Mouse (Mus musculus) forebrain, embryonic 16.5 days (tissue): ENCODE measurements at regions not wholly inside any gene's neighbourhood (a gene's known extent, or its start where the extent isn't known, plus 50 kb on each side); places are given as distances from the start of the nearest gene placed in this dataset.

Experiments
- ATAC-seq: fragments of 200-750 bp; cut with Nextera tagmentation; 2 replicates; pipeline ENCODE4 v1.8.0; 2017; ENCODE audit warnings: mild to moderate bottlenecking, moderate library complexity
- H3K27ac ChIP-seq: fragments of 300-500 bp; sonication (generic); 2 replicates; pipeline ENCODE4 v1.5.1; 2014; ENCODE audit warnings: low read length, control low read depth
- H3K27me3 ChIP-seq: fragments of 300-500 bp; sonication (generic); replicated peaks from 2 replicates; pipeline ENCODE4 v1.6.1; 2014; ENCODE audit warnings: low read length; ENCODE audit not compliant: control insufficient read depth, insufficient read depth
- H3K36me3 ChIP-seq: fragments of 300-500 bp; sonication (generic); 2 replicates; pipeline ENCODE4 v1.6.1; 2014; ENCODE audit not compliant: control insufficient read depth, insufficient read depth
- H3K4me1 ChIP-seq: fragments of 300-500 bp; sonication (generic); replicated peaks from 2 replicates; pipeline ENCODE4 v1.6.1; 2014; ENCODE audit warnings: low read length; ENCODE audit not compliant: control insufficient read depth, insufficient read depth
- H3K4me2 ChIP-seq: fragments of 300-500 bp; sonication (generic); 2 replicates; pipeline ENCODE4 v1.6.1; 2014; ENCODE audit warnings: mild to moderate bottlenecking, low read length, control low read depth
- H3K4me3 ChIP-seq: fragments of 300-500 bp; sonication (generic); replicated peaks from 2 replicates; pipeline ENCODE4 v1.5.1; 2014; ENCODE audit warnings: mild to moderate bottlenecking, low read length, control low read depth
- H3K9ac ChIP-seq: fragments of 300-500 bp; sonication (generic); replicated peaks from 2 replicates; pipeline ENCODE4 v1.6.1; 2014; ENCODE audit warnings: low read depth, low read length, control low read depth
- H3K9me3 ChIP-seq: fragments of 300-500 bp; sonication (generic); 2 replicates; pipeline ENCODE4 v1.6.1; 2016; ENCODE audit warnings: low read length; ENCODE audit not compliant: control insufficient read depth
- WGBS: fragments of 180-500 bp; shearing (Covaris S2); extraction: QIAGEN DNeasy Blood & Tissue Kit; methylation state at CpG from one replicate; pipeline ENCODE4 v1.1.7; 2014; 5-methylcytosine and 5-hydroxymethylcytosine counted together

- ATAC-seq, result no peak
- no peaks in the 10 kb centered on the region for H3K4me1 ChIP-seq
- no peak overlapping the region for H3K9ac ChIP-seq
- no peaks in the 10 kb centered on the region for H3K9me3 ChIP-seq
- H3K27ac ChIP-seq, result no peak overlapping the region
- H3K36me3 ChIP-seq, result no peaks in the 10 kb centered on the region
- H3K27me3 ChIP-seq, result no peaks in the 10 kb centered on the region
- no peak overlapping the region for H3K4me2 ChIP-seq
- no peak overlapping the region for H3K4me3 ChIP-seq
- 12% methylated on average over 3 of the region's 3 CpGs for WGBS
These were observed 1633.5 kb upstream of the Gm6569 start for GRCm38 (mm10) chr15:72200861-72201260.

DNA sequence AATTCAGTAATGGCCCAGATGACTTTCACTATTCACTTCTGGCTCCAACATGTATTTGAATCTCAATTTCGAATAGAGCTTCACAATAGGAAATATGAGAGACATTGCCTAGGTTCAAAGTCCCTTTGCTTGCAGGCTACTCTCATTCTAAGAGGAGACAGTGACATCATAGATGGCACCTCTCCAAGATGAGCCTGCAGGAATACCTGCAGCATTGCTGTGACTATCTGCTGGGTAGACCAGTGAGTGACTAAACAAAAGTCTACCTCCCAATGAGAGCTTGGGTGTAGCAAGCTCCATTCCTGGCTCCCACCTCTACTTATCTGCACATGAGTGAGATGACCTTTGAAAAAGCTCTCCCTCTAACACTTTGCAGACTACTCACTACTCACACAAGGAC, 1632.6 kb upstream of the Gm6569 start:
- 64% methylated on average over 1 of the region's 1 CpGs for WGBS
- Histone ChIP-seq H3K27me3 (no peaks in the 10 kb centered on the region), H3K9me3 (no peaks in the 10 kb centered on the region), H3K27ac (no peak overlapping the region), H3K4me1 (no peaks in the 10 kb centered on the region; the same call in 1 of the 2 replicates), H3K36me3 (no peaks in the 10 kb centered on the region), H3K4me2 (no peak overlapping the region), H3K4me3 (no peak overlapping the region), H3K9ac (no peak overlapping the region)
- ATAC-seq, result no peak

GRCm38 (mm10) chr15:72205240-72205799, 1629.0 kb upstream of the Gm6569 start:
- Histone ChIP-seq H3K27ac (no peak overlapping the region), H3K4me3 (no peak overlapping the region), H3K4me1 (no peaks in the 10 kb centered on the region; the same call in 1 of the 2 replicates), H3K36me3 (no peaks in the 10 kb centered on the region), H3K9ac (no peak overlapping the region), H3K27me3 (no peaks in the 10 kb centered on the region), H3K9me3 (no peaks in the 10 kb centered on the region), H3K4me2 (no peak overlapping the region)
- 46% methylated on average over 8 of the region's 8 CpGs for WGBS
- ATAC-seq, result peak; percentile 39; the same call in 1 of the 2 replicates

- Histone ChIP-seq H3K27ac (no peak overlapping the region), H3K4me2 (no peak overlapping the region)
- WGBS, result 10% methylated on average over 9 of the region's 9 CpGs
These were observed 1628.4 kb upstream of the Gm6569 start for GRCm38 (mm10) chr15:72205950-72206349.

GRCm38 (mm10) chr15:72207589-72207988, 1626.8 kb upstream of the Gm6569 start:
- no peak overlapping the region for H3K4me2 ChIP-seq
- H3K9me3 ChIP-seq, result no peaks in the 10 kb centered on the region
- no peak overlapping the region for H3K4me3 ChIP-seq
- H3K27ac ChIP-seq, result no peak overlapping the region
- no peak overlapping the region for H3K9ac ChIP-seq
- H3K36me3 ChIP-seq, result no peaks in the 10 kb centered on the region
- WGBS, result 87% methylated on average over 4 of the region's 4 CpGs
- H3K27me3 ChIP-seq, result no peaks in the 10 kb centered on the region
- no peaks in the 10 kb centered on the region; the same call in 1 of the 2 replicates for H3K4me1 ChIP-seq
- no peak for ATAC-seq

More at GRCm38 (mm10) chr15:72205950-72206349, 1628.4 kb upstream of the Gm6569 start:
- H3K9ac ChIP-seq, result no peak overlapping the region
- no peaks in the 10 kb centered on the region for H3K27me3 ChIP-seq
- H3K4me3 ChIP-seq, result no peak overlapping the region
- no peaks in the 10 kb centered on the region for H3K36me3 ChIP-seq
- peak; percentile 95 for ATAC-seq
- H3K4me1 ChIP-seq, result no peaks in the 10 kb centered on the region; the same call in 1 of the 2 replicates
- no peaks in the 10 kb centered on the region for H3K9me3 ChIP-seq

DNA sequence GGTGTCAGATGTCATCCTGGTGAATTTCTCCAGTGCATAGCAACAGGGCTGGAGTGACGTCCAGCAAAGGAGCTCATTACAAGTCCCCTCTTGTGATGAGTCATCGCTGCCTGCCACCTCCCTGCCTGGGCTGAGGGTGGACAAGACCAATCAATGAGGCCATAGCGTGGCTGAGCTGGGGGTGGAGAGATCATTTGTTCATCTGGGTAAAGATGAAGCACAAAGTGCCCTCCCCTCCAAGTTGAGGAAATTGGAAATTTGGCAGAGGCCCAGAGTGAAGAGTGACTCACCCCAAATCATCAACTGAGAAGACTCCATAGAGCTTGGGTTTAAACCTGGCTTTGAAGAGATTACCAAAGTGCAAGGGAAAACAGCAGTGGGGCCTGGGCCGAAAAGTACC, 1626.3 kb upstream of the Gm6569 start:
- H3K36me3 ChIP-seq, result no peaks in the 10 kb centered on the region
- 59% methylated on average over 4 of the region's 4 CpGs for WGBS
- ATAC-seq, result no peak
- no peaks in the 10 kb centered on the region for H3K9me3 ChIP-seq
- no peaks in the 10 kb centered on the region for H3K27me3 ChIP-seq
- H3K4me3 ChIP-seq, result no peak overlapping the region
- no peak overlapping the region for H3K4me2 ChIP-seq
- H3K27ac ChIP-seq, result no peak overlapping the region
- no peaks in the 10 kb centered on the region; the same call in 1 of the 2 replicates for H3K4me1 ChIP-seq
- H3K9ac ChIP-seq, result no peak overlapping the region

DNA sequence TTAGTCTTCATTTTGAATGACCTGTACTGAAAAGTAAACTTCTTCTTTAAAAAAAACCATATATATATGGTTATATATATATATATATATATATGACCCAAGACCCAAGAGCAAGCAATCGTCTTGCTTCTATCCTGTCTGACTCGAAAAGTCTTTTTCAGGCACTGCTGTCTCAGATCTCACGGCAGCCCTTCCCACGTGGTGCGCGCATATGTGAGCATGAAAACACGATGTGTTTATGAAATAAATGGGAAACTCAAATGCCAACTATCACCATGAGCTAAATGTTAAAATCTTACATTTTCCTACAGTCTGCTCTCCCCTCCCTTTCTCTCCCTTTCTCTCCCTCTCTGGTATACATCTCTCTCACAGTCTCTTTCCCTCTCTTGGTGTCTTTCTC, 1625.4 kb upstream of the Gm6569 start:
- no peaks in the 10 kb centered on the region for H3K27me3 ChIP-seq
- no peaks in the 10 kb centered on the region; the same call in 1 of the 2 replicates for H3K4me1 ChIP-seq
- H3K27ac ChIP-seq, result no peak overlapping the region
- H3K9me3 ChIP-seq, result no peaks in the 10 kb centered on the region
- H3K4me2 ChIP-seq, result no peak overlapping the region
- no peak overlapping the region for H3K9ac ChIP-seq
- H3K4me3 ChIP-seq, result no peak overlapping the region
- ATAC-seq, result peak; percentile 21; the same call in 1 of the 2 replicates
- 79% methylated on average over 7 of the region's 7 CpGs for WGBS
- H3K36me3 ChIP-seq, result no peaks in the 10 kb centered on the region

- H3K9ac ChIP-seq, result no peak overlapping the region
- no peak overlapping the region for H3K4me3 ChIP-seq
- no peaks in the 10 kb centered on the region for H3K9me3 ChIP-seq
- 80% methylated on average over 5 of the region's 5 CpGs for WGBS
- no peaks in the 10 kb centered on the region for H3K27me3 ChIP-seq
- ATAC-seq, result no peak
- no peak overlapping the region for H3K4me2 ChIP-seq
- no peaks in the 10 kb centered on the region for H3K36me3 ChIP-seq
- no peak overlapping the region for H3K27ac ChIP-seq
- no peaks in the 10 kb centered on the region for H3K4me1 ChIP-seq
These were observed 1616.6 kb upstream of the Gm6569 start for GRCm38 (mm10) chr15:72217731-72218130.

GRCm38 (mm10) chr15:72219985-72220384, 1614.4 kb upstream of the Gm6569 start:
- no peak overlapping the region for H3K4me3 ChIP-seq
- H3K4me1 ChIP-seq, result no peaks in the 10 kb centered on the region
- ATAC-seq, result no peak
- no peak overlapping the region for H3K4me2 ChIP-seq
- no peaks in the 10 kb centered on the region for H3K36me3 ChIP-seq
- H3K9ac ChIP-seq, result no peak overlapping the region
- H3K9me3 ChIP-seq, result no peaks in the 10 kb centered on the region
- 79% methylated on average over 7 of the region's 7 CpGs for whole genome bisulfite sequencing
- no peaks in the 10 kb centered on the region for H3K27me3 ChIP-seq
- no peak overlapping the region for H3K27ac ChIP-seq

GRCm38 (mm10) chr15:72220786-72221185, 1613.6 kb upstream of the Gm6569 start:
- no peak for ATAC-seq
- 77% methylated on average over 6 of the region's 6 CpGs for WGBS
- H3K27me3 ChIP-seq, result no peaks in the 10 kb centered on the region
- H3K9me3 ChIP-seq, result no peaks in the 10 kb centered on the region
- H3K27ac ChIP-seq, result no peak overlapping the region
- no peak overlapping the region for H3K4me2 ChIP-seq
- H3K4me3 ChIP-seq, result no peak overlapping the region
- H3K9ac ChIP-seq, result no peak overlapping the region
- no peaks in the 10 kb centered on the region for H3K4me1 ChIP-seq
- H3K36me3 ChIP-seq, result no peaks in the 10 kb centered on the region
